Mouse (Mus musculus) MEL (cell line): Measurements from ENCODE around the gene Iba57. TPM values are rescaled to one million over a fixed set of nuclear protein-coding genes. Genes with fewer than 3 reads are reported as not detected.

ENCODE experiments used
- DNase-seq: peaks from one replicate; pipeline ENCODE4 v3.0.0; 2011; ENCODE audit warnings: low read depth, low spot score
- H3K27ac ChIP-seq: 2 replicates; pipeline ENCODE4 v1.5.1; 2012; ENCODE audit warnings: low read depth, mild to moderate bottlenecking, control low read depth, low read length, moderate library complexity; ENCODE audit not compliant: control insufficient read depth
- H3K27me3 ChIP-seq, 2 experiments: fragments of 150-350 bp in 1 of 2; sonication (generic) in 1 of 2; 2 replicates each; pipeline ENCODE4 v1.6.1; 2012; ENCODE audit warnings: low read length in 2 of 2, mild to moderate bottlenecking in 2 of 2, improper control_type of control experiment in 1 of 2, moderate library complexity in 1 of 2; ENCODE audit not compliant: insufficient read depth in 2 of 2, control insufficient read depth in 1 of 2
- H3K36me3 ChIP-seq, 2 experiments: 2 replicates each; pipeline ENCODE4 v1.6.1; 2012 to 2014; ENCODE audit warnings: low read length in 2 of 2, improper control_type of control experiment in 1 of 2, inconsistent platforms in 1 of 2, mild to moderate bottlenecking in 1 of 2; ENCODE audit not compliant: insufficient read depth in 2 of 2, control insufficient read depth in 1 of 2
- H3K4me1 ChIP-seq, 2 experiments: fragments of 150-350 bp in 1 of 2; sonication (generic) in 1 of 2; 2 replicates each; pipeline ENCODE4 v1.6.1; 2012; ENCODE audit warnings: low read length in 2 of 2, improper control_type of control experiment in 1 of 2, mild to moderate bottlenecking in 1 of 2; ENCODE audit not compliant: insufficient read depth in 2 of 2, control insufficient read depth in 1 of 2
- H3K4me3 ChIP-seq, 2 experiments: fragments of 150-350 bp in 1 of 2; sonication (generic) in 1 of 2; 2 replicates each; pipeline ENCODE4 v1.5.1; 2012; ENCODE audit warnings: low read depth in 2 of 2, low read length in 2 of 2, mild to moderate bottlenecking in 2 of 2, moderate library complexity in 2 of 2, control low read depth in 1 of 2, improper control_type of control experiment in 1 of 2; ENCODE audit not compliant: control insufficient read depth in 1 of 2, insufficient read depth in 1 of 2
- H3K79me2 ChIP-seq: 2 replicates; pipeline ENCODE4 v1.6.1; 2012; ENCODE audit warnings: mild to moderate bottlenecking, low read length, moderate library complexity; ENCODE audit not compliant: control insufficient read depth, poor library complexity, insufficient read depth
- H3K9ac ChIP-seq: 2 replicates; pipeline ENCODE4 v1.6.1; 2012; ENCODE audit warnings: low read depth, mild to moderate bottlenecking, control low read depth, low read length, moderate library complexity; ENCODE audit not compliant: control insufficient read depth, poor library complexity, severe bottlenecking
- H3K9me3 ChIP-seq: fragments of 150-350 bp; sonication (generic); replicated peaks from 2 replicates; pipeline ENCODE4 v1.6.1; 2012; ENCODE audit warnings: mild to moderate bottlenecking, low read length, improper control_type of control experiment, moderate library complexity; ENCODE audit not compliant: insufficient read depth
- CHD2 ChIP-seq: IDR thresholded peaks from 2 replicates; pipeline ENCODE4 v1.6.1; 2011; ENCODE audit warnings: low read length, improper control_type of control experiment
- CTCF ChIP-seq, 3 experiments: IDR thresholded peaks in 2 of 3; conservative IDR thresholded peaks in 1 of 3; 2 replicates each; pipeline ENCODE4 v1.5.1; 2011 to 2012; ENCODE audit warnings: low read length in 3 of 3, low read depth in 2 of 3, mild to moderate bottlenecking in 2 of 3, improper control_type of control experiment in 1 of 3, inconsistent platforms in 1 of 3, mixed read lengths in 1 of 3, moderate library complexity in 1 of 3; ENCODE audit not compliant: control insufficient read depth in 1 of 3, insufficient read depth in 1 of 3, poor library complexity in 1 of 3, severe bottlenecking in 1 of 3
- ELF1 ChIP-seq: IDR thresholded peaks from 2 replicates; pipeline ENCODE4 v1.6.1; 2014; ENCODE audit warnings: low read depth, mild to moderate bottlenecking, inconsistent platforms, low read length, improper control_type of control experiment, moderate library complexity
- EP300 ChIP-seq, 2 experiments: IDR thresholded peaks; 2 replicates each; pipeline ENCODE4 v1.6.1; 2011; ENCODE audit warnings: improper control_type of control experiment in 2 of 2, low read length in 2 of 2, low read depth in 1 of 2, mild to moderate bottlenecking in 1 of 2
- ETS1 ChIP-seq: IDR thresholded peaks from 2 replicates; pipeline ENCODE4 v1.6.1; 2012; ENCODE audit warnings: low read depth, mild to moderate bottlenecking, inconsistent platforms, low read length, improper control_type of control experiment, moderate library complexity
- KAT2A ChIP-seq: conservative IDR thresholded peaks from 2 replicates; pipeline ENCODE4 v1.6.1; 2012; ENCODE audit warnings: low read depth, low read length, improper control_type of control experiment, inconsistent platforms
- MAX ChIP-seq: IDR thresholded peaks from 2 replicates; pipeline ENCODE4 v1.6.1; 2011; ENCODE audit warnings: low read length, improper control_type of control experiment
- MAZ ChIP-seq: IDR thresholded peaks from 2 replicates; pipeline ENCODE4 v1.6.1; 2012; ENCODE audit warnings: low read depth, mild to moderate bottlenecking, inconsistent platforms, low read length, improper control_type of control experiment
- MXI1 ChIP-seq: IDR thresholded peaks from 2 replicates; pipeline ENCODE4 v1.6.1; 2011; ENCODE audit warnings: mild to moderate bottlenecking, low read depth, low read length, improper control_type of control experiment
- NELFE ChIP-seq: IDR thresholded peaks from 2 replicates; pipeline ENCODE4 v1.6.1; 2011; ENCODE audit warnings: low read depth, low read length, improper control_type of control experiment
- NRF1 ChIP-seq: IDR thresholded peaks from 2 replicates; pipeline ENCODE4 v1.6.1; 2014; ENCODE audit warnings: low read depth, mild to moderate bottlenecking, inconsistent platforms, low read length, improper control_type of control experiment, moderate library complexity; ENCODE audit not compliant: poor library complexity, insufficient read depth, severe bottlenecking
- POLR2A ChIP-seq, 2 experiments: IDR thresholded peaks; 2 replicates each; pipeline ENCODE4 v1.6.1; 2011 to 2012; ENCODE audit warnings: low read length in 2 of 2, mild to moderate bottlenecking in 2 of 2, control low read depth in 1 of 2, improper control_type of control experiment in 1 of 2, low read depth in 1 of 2, moderate library complexity in 1 of 2; ENCODE audit not compliant: control insufficient read depth in 1 of 2, insufficient read depth in 1 of 2, poor library complexity in 1 of 2
- POLR2AphosphoS2 ChIP-seq: IDR thresholded peaks from 2 replicates; pipeline ENCODE4 v1.6.1; 2011; ENCODE audit warnings: low read length, improper control_type of control experiment
- POLR2AphosphoS5 ChIP-seq: IDR thresholded peaks from 2 replicates; pipeline ENCODE4 v1.6.1; 2012; ENCODE audit warnings: low read depth, borderline replicate concordance, mild to moderate bottlenecking, inconsistent platforms, low read length, moderate library complexity, mixed read lengths
- RAD21 ChIP-seq: IDR thresholded peaks from 2 replicates; pipeline ENCODE4 v1.6.1; 2011; ENCODE audit warnings: mild to moderate bottlenecking, low read depth, low read length, improper control_type of control experiment
- RCOR1 ChIP-seq: IDR thresholded peaks from 2 replicates; pipeline ENCODE4 v1.6.1; 2012; ENCODE audit warnings: low read depth, mild to moderate bottlenecking, inconsistent platforms, low read length, improper control_type of control experiment
- SIN3A ChIP-seq: IDR thresholded peaks from 2 replicates; pipeline ENCODE4 v1.6.1; 2012; ENCODE audit warnings: low read length, improper control_type of control experiment, inconsistent platforms
- SMC3 ChIP-seq: IDR thresholded peaks from 2 replicates; pipeline ENCODE4 v1.6.1; 2011; ENCODE audit warnings: low read depth, low read length, improper control_type of control experiment
- TBP ChIP-seq: IDR thresholded peaks from 2 replicates; pipeline ENCODE4 v1.8.0; 2011; ENCODE audit warnings: low read depth, low read length, improper control_type of control experiment
- UBTF ChIP-seq: IDR thresholded peaks from 2 replicates; pipeline ENCODE4 v1.6.1; 2012; ENCODE audit warnings: low read depth, mild to moderate bottlenecking, inconsistent platforms, low read length, improper control_type of control experiment, moderate library complexity, borderline replicate concordance; ENCODE audit not compliant: insufficient read depth
- USF1 ChIP-seq: IDR thresholded peaks from 2 replicates; pipeline ENCODE4 v1.6.1; 2014; ENCODE audit warnings: low read depth, mild to moderate bottlenecking, inconsistent platforms, low read length, improper control_type of control experiment, moderate library complexity
- USF2 ChIP-seq, 2 experiments: IDR thresholded peaks; 2 replicates each; pipeline ENCODE4 v1.6.1; 2011 to 2012; ENCODE audit warnings: improper control_type of control experiment in 2 of 2, low read length in 2 of 2, borderline replicate concordance in 1 of 2, inconsistent platforms in 1 of 2, low read depth in 1 of 2, mild to moderate bottlenecking in 1 of 2; ENCODE audit not compliant: insufficient read depth in 1 of 2
- ZMIZ1 ChIP-seq: IDR thresholded peaks from 2 replicates; pipeline ENCODE4 v1.6.1; 2012; ENCODE audit warnings: low read depth, mild to moderate bottlenecking, inconsistent platforms, low read length, improper control_type of control experiment, moderate library complexity
- ZNF384 ChIP-seq: IDR thresholded peaks from 2 replicates; pipeline ENCODE4 v1.6.1; 2012; ENCODE audit warnings: low read depth, mild to moderate bottlenecking, inconsistent platforms, low read length, improper control_type of control experiment
- polyA plus RNA-seq, 2 experiments: library from polyadenylated mRNA; stranded (reverse) in 1 of 2; unstranded in 1 of 2; fragments of >175 nt in 1 of 2; fragments of >200 nt in 1 of 2; gene quantifications; 2 replicates each; pipeline versions ENCODE4 v1.2.1 to v1.2.4; 2012; ENCODE audit warnings: low replicate concordance in 2 of 2, low read depth in 1 of 2; ENCODE audit not compliant: insufficient read length in 2 of 2, insufficient read depth in 1 of 2, missing spikeins in 1 of 2
- total RNA-seq: library from RNA; depleted of rRNA; stranded (reverse); fragments of 300-350 nt; gene quantifications from 2 replicates; pipeline ENCODE4 v1.2.3, GENCODE M21; 2012

Gene Iba57
- total and polyA plus RNA-seq, 3 experiments = 14.7 to 18.8 TPM; not detected in 1

DNA sequence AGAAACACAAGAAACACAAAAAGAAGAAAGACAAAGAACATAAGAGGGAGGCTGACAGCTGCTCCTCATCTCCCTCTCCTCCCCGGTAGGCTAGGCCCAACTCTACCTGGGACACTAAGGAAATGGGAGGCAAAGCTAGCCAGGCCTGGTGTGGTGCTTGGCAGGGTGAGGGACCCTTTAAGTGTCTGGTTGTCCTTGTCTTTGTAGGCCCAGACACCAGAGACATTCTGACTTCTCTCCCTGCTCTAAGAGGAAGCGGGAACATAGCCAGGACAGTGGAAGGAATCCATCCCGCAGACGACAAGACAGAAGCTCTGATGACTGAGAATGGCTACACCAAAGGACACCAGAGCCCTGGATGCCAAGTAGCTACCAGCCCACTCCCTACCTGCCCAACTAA, 46.5 kb upstream of the Iba57 start (continued):
- TF ChIP-seq USF2 (IDR thresholded peaks at IDR 0.05; ENCODE audit: borderline replicate concordance in 1 of 2, insufficient read depth in 1 of 2, low read depth in 1 of 2, low read length in 2 of 2) (no peak), TBP (no peak), ZNF384 (no peak)

DNA sequence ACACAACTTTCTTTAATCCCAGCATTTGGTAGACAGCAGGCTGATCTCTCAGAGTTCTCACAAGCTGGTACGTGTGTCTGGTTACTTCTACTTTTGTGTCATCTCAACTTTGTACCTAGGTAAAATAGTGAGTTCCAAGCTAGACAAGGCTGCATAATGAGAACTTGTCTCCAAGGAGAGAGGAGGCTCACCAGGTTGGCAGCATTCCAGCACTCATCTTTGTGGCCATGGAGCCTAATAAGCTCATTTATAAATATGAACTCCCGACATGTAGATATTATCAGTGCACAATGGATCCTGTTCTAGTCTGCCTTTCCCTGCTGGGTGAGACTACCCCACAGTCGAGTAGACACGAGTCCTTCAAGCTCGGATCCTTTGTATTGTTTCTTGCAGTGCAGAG, 46.0 kb upstream of the Iba57 start:
- no peaks in the 10 kb centered on the region for H3K27me3 ChIP-seq
- no peak for DNase-seq
- no peak overlapping the region for H3K4me3 ChIP-seq
- H3K9ac ChIP-seq = no peak overlapping the region
- H3K27ac ChIP-seq = no peak overlapping the region
- TF ChIP-seq ZNF384 (no peak), USF2 (IDR thresholded peaks at IDR 0.05; ENCODE audit: borderline replicate concordance in 1 of 2, insufficient read depth in 1 of 2, low read depth in 1 of 2, low read length in 2 of 2) (no peak), ZMIZ1 (no peak), MXI1 (no peak), POLR2AphosphoS5 (no peak), RCOR1 (no peak), RAD21 (no peak), UBTF (no peak), POLR2A (IDR thresholded peaks at IDR 0.05; ENCODE audit: control insufficient read depth in 1 of 2, insufficient read depth in 1 of 2, low read depth in 1 of 2, low read length in 2 of 2, poor library complexity in 1 of 2) (no peak)
- peaks cover 2 to 19% of the 10 kb centered on the region in 2 experiments; a peak in 3 of 4 replicates for H3K4me1 ChIP-seq
- H3K9me3 ChIP-seq = no peaks in the 10 kb centered on the region
- peaks cover 26% of the 10 kb centered on the region for H3K79me2 ChIP-seq
- H3K36me3 ChIP-seq = peaks cover 18 to 34% of the 10 kb centered on the region in 2 experiments

DNA sequence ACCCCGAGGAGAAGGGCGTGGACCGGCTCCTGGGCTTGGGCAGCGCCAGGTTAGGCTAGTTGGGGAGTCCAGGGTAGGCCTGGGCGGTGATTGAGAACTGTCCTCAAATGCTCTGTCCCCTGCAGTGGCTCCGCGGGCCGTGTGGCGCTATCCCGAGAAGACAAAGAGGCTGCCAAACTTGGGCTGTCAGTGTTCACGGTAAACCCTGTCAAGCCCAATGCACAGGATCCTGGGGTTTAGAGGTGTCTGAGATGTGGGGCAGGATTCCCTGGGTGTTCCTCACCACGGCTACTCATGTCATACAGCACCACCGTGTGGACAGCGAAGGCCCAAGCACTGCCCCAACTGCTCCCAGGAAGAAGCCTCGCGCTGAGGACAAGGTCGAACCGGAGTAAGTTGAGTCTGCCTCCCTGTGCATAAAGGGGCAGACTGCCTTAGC, 45.5 kb upstream of the Iba57 start:
- peak overlapping the region; percentile 82 for H3K9ac ChIP-seq
- H3K4me1 ChIP-seq = peaks cover 2 to 15% of the 10 kb centered on the region in 2 experiments; a peak in 3 of 4 replicates
- H3K36me3 ChIP-seq = peaks cover 15 to 28% of the 10 kb centered on the region in 2 experiments
- TF ChIP-seq MAZ (no peak), RCOR1 (no peak), NRF1 (peak; percentile 37; the same call in 1 of the 2 replicates), EP300 (IDR thresholded peaks at IDR 0.05; ENCODE audit: low read depth in 1 of 2, low read length in 2 of 2) (no peak; a peak in 1 of 4 replicates), MAX (peak; percentile 49; the same call in 1 of the 2 replicates), POLR2AphosphoS2 (no peak), ZMIZ1 (0 out of 2 replicates have a peak, but pooled peaks have one; percentile 28), MXI1 (peak; percentile 60; the same call in 1 of the 2 replicates), RAD21 (peak; percentile 47), USF1 (no peak), SMC3 (peak; percentile 59), ELF1 (no peak), CTCF (IDR thresholded peaks at IDR 0.05 in 2 of 3, conservative IDR thresholded peaks at IDR 0.05 in 1 of 3; ENCODE audit: control insufficient read depth in 1 of 3, insufficient read depth in 1 of 3, low read depth in 2 of 3, low read length in 3 of 3, poor library complexity in 1 of 3, severe bottlenecking in 1 of 3) (peak; percentile 55 to 73 (median 66)), ETS1 (0 out of 2 replicates have a peak, but pooled peaks have one; percentile 10), NELFE (no peak), SIN3A (0 out of 2 replicates have a peak, but pooled peaks have one; percentile 64), CHD2 (no peak), KAT2A (no peak)
- TF ChIP-seq, all 39 proteins: peak for 9
- Histone ChIP-seq H3K4me3 (peak overlapping the region; percentile 61 to 85), H3K27me3 (no peaks in the 10 kb centered on the region), H3K79me2 (peaks cover 22% of the 10 kb centered on the region), H3K27ac (0 out of 2 replicates have a peak overlapping the region, but pooled peaks have one; percentile 7), H3K9me3 (no peaks in the 10 kb centered on the region)
- DNase-seq = peak; percentile 85
